Mouse (Mus musculus) intestine, embryonic 14.5 days (tissue): ENCODE measurements at regions not wholly inside any gene's neighbourhood (a gene's known extent, or its start where the extent isn't known, plus 50 kb on each side); places are given as distances from the start of the nearest gene placed in this dataset.
A peak's percentile ranks its signal among the peaks of the same experiment; 100 is the strongest.

Experiments used
- ATAC-seq: fragments of 200-750 bp; cut with Nextera tagmentation; replicated peaks from 2 replicates; pipeline ENCODE4 v1.8.0; 2017; ENCODE audit warnings: low read depth, moderate number of reproducible peaks, moderate TSS enrichment, moderate library complexity; ENCODE audit not compliant: low FRiP score, low TSS enrichment
- DNase-seq: peaks from one replicate; pipeline ENCODE4 v3.0.0-alpha.2; 2018; ENCODE audit warnings: low spot score
- H3K27ac ChIP-seq: fragments of 300-500 bp; sonication (generic); 2 replicates; pipeline ENCODE4 v1.5.1; 2014; ENCODE audit warnings: low read depth, mild to moderate bottlenecking, control low read depth
- H3K27me3 ChIP-seq: fragments of 300-500 bp; sonication (generic); replicated peaks from 2 replicates; pipeline ENCODE4 v1.6.1; 2014; ENCODE audit warnings: low read length, control low read depth; ENCODE audit not compliant: control insufficient read depth, insufficient read depth
- H3K36me3 ChIP-seq: fragments of 300-500 bp; sonication (generic); 2 replicates; pipeline ENCODE4 v1.6.1; 2014; ENCODE audit warnings: low read length, control low read depth; ENCODE audit not compliant: control insufficient read depth, insufficient read depth
- H3K4me1 ChIP-seq: fragments of 300-500 bp; sonication (generic); replicated peaks from 2 replicates; pipeline ENCODE4 v1.6.1; 2014; ENCODE audit warnings: low read length, control low read depth, mixed read lengths; ENCODE audit not compliant: control insufficient read depth, insufficient read depth
- H3K4me2 ChIP-seq: fragments of 300-500 bp; sonication (generic); 2 replicates; pipeline ENCODE4 v1.6.1; 2014; ENCODE audit warnings: low read length
- H3K4me3 ChIP-seq: fragments of 300-500 bp; sonication (generic); 2 replicates; pipeline ENCODE4 v1.5.1; 2014; ENCODE audit warnings: low read depth, low read length, control low read depth, mixed read lengths
- H3K9ac ChIP-seq: fragments of 300-500 bp; sonication (generic); 2 replicates; pipeline ENCODE4 v1.6.1; 2014; ENCODE audit warnings: mild to moderate bottlenecking, low read length
- H3K9me3 ChIP-seq: fragments of 300-500 bp; sonication (generic); 2 replicates; pipeline ENCODE4 v1.6.1; 2016; ENCODE audit warnings: low read length, control low read depth; ENCODE audit not compliant: control insufficient read depth
- WGBS: fragments of 180-500 bp; shearing (Covaris S2); extraction: QIAGEN DNeasy Blood & Tissue Kit; methylation state at CpG from one replicate; pipeline ENCODE4 v1.1.7; 2014; 5-methylcytosine and 5-hydroxymethylcytosine counted together

DNA sequence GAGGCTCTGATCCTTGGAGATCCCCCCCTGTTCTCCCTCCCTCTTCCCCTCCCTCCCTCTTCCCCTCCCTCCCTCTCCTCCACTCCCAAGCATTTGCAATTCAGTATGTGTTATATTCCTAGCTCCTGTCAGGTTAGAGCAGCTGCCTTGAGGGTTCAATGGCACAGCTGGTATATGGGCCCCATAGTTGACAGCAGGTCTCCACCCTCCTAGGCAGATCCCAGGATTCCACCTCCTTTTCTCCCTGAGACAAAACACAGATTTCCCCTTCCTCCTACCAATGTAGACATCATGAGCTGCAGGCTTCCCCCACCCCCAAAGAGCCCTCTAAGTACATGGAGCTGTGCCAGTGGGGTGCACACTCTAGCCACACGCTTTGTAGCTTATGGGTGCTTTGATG, 137.8 kb downstream of the Unc5cl start:
- Histone ChIP-seq H3K9me3 (no peaks in the 10 kb centered on the region), H3K4me3 (no peak overlapping the region), H3K27ac (no peak overlapping the region), H3K4me2 (no peak overlapping the region), H3K27me3 (no peaks in the 10 kb centered on the region), H3K4me1 (no peaks in the 10 kb centered on the region), H3K9ac (no peak overlapping the region), H3K36me3 (no peaks in the 10 kb centered on the region)
- DNase-seq (no peak), ATAC-seq (no peak)
- WGBS: 82% methylated on average over 1 of the region's 1 CpGs

DNA sequence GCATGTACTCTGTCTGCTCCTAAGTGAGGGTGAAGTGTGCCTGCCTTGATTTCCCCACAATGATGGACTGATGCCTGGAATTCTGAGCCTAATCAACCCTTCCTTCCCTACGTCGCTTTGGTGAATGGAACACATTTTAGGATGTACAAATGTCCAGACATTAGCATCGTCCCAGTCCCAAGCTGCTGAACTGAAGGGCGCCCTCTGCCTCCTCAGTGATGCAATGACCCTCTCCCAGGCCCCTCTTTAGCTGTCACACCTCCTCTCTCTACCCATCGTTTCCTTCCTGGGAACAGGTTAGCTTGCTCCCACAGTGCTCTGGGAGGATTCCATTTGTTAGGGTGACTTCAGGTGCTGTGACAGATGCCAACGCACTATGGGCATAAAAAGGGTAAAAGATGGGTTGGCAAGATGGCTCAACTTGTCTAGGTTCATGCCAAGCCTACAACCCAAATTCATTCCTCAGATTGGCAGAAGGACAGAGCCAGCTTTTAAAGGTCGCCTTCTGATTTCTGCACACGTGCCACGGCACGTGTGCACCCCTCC, 140.8 kb downstream of the Unc5cl start:
- H3K4me1 ChIP-seq: no peaks in the 10 kb centered on the region
- H3K36me3 ChIP-seq: no peaks in the 10 kb centered on the region
- DNase-seq (no peak), ATAC-seq (no peak)
- H3K4me3 ChIP-seq: no peak overlapping the region
- no peaks in the 10 kb centered on the region for H3K27me3 ChIP-seq
- H3K9ac ChIP-seq: no peak overlapping the region
- H3K27ac ChIP-seq: no peak overlapping the region
- H3K4me2 ChIP-seq: no peak overlapping the region
- no peaks in the 10 kb centered on the region for H3K9me3 ChIP-seq
- WGBS: 81% methylated on average over 10 of the region's 10 CpGs

DNA sequence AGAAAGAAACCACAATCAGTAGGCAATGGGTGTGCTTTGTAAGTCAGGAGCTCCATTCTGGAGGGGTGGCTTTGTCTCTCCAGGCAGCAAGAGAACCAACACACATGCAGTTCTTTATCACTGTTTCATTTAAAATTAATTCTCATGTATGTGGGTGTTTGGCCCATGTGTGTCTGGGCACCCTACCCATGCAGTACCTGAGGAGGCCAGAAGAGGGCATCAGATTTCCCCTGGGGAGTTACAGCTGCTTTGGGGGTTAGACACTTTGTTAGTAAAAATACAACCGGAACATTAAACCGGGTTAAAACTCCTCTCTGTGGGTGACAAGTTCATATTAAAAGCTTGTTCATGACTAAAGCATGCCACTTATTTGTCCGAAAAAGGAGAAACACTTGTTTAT, 141.7 kb downstream of the Unc5cl start:
- Histone ChIP-seq H3K4me3 (no peak overlapping the region), H3K9ac (no peak overlapping the region), H3K27me3 (no peaks in the 10 kb centered on the region), H3K4me1 (no peaks in the 10 kb centered on the region), H3K9me3 (no peaks in the 10 kb centered on the region), H3K36me3 (no peaks in the 10 kb centered on the region), H3K27ac (no peak overlapping the region), H3K4me2 (no peak overlapping the region)
- DNase-seq (no peak), ATAC-seq (no peak)
- WGBS: 78% methylated on average over 3 of the region's 3 CpGs

DNA sequence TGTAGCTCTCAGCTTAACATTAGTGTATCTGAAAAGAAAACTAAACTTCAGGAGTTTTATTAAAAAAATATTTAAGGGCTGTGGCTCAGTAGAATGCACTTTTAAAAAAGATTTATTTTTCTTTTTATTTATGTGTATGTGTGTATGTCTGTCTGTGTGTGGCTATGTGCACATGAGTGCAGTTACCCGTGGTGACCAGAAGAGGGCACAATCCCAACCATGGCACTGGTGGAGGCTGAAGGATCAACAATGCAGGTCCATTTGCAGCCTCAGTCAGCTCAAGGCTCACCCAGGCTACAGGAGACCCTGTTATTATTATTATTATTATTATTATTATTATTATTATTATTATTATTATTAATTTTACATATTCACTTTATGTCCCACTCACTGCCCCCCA, 142.6 kb downstream of the Unc5cl start:
- WGBS: 90% methylated on average over 1 of the region's 1 CpGs
- H3K36me3 ChIP-seq: no peaks in the 10 kb centered on the region
- H3K4me2 ChIP-seq: no peak overlapping the region
- H3K4me3 ChIP-seq: no peak overlapping the region
- H3K9ac ChIP-seq: no peak overlapping the region
- no peaks in the 10 kb centered on the region for H3K9me3 ChIP-seq
- no peak for ATAC-seq
- no peak for DNase-seq
- H3K27ac ChIP-seq: no peak overlapping the region
- no peaks in the 10 kb centered on the region for H3K27me3 ChIP-seq
- H3K4me1 ChIP-seq: no peaks in the 10 kb centered on the region

DNA sequence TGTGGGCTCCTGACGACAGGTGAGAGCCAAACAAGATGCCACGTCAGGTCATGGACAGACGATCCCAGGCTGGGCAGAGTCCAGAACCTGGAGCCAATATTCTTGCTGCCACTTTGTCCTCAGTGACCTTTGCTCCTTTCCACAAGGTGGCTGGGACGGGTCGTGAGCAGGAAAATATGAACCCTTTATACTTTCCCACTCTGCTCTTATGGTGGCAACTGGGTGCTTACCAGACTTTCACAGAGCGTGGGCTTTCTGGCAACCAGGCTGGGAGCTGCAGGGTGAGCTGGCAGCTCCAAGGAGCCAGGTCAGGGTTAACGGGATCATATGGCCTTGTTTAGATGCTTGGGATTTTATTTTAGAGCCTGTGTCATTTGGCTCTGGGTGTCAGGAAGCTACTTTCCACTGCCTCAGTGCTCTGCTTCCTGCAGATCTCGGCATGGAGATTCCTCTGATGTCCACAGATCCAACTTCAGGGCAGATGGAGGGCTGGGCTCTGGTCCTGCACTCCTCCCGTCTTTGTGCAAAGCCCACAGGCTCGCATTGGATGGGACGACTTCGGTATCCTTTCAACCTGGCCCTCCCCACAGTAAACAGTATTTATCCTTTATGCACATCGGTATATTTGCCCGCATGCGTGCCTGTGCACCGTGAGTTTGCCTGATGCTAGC, 143.9 kb downstream of the Unc5cl start:
- 75% methylated on average over 16 of the region's 16 CpGs for WGBS
- ATAC-seq (no peak), DNase-seq (no peak)
- 0 out of 2 replicates have a peak, but pooled peaks cover 2% of the 10 kb centered on the region for H3K4me1 ChIP-seq
- H3K9ac ChIP-seq: no peak overlapping the region
- H3K4me2 ChIP-seq: no peak overlapping the region
- H3K27ac ChIP-seq: no peak overlapping the region
- H3K4me3 ChIP-seq: no peak overlapping the region
- H3K36me3 ChIP-seq: no peaks in the 10 kb centered on the region
- no peaks in the 10 kb centered on the region for H3K27me3 ChIP-seq
- no peaks in the 10 kb centered on the region for H3K9me3 ChIP-seq

DNA sequence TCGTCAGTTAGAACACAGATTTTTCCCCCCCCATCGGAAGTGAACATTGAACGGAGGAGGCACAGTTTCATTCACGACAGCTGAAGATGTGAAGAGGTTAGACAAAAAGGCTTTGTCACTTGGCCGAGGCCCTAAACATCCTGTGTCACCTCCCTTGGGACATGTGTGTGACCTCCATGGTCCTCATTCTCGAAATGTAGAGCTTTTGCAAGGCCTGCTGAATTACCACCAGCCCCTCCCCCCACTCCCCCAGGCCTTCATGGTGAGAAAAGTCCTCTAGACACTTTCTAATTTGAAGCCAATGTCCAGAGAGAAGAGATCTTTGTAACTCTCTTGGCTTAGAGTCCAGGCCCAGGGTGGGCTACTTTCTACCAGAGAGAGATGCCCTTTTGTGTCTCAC, 145.5 kb downstream of the Unc5cl start:
- Histone ChIP-seq H3K36me3 (no peaks in the 10 kb centered on the region), H3K4me3 (no peak overlapping the region), H3K4me1 (0 out of 2 replicates have a peak, but pooled peaks cover 2% of the 10 kb centered on the region), H3K9ac (no peak overlapping the region), H3K27me3 (no peaks in the 10 kb centered on the region), H3K27ac (no peak overlapping the region), H3K4me2 (no peak overlapping the region), H3K9me3 (no peaks in the 10 kb centered on the region)
- DNase-seq (no peak), ATAC-seq (no peak)
- WGBS: 74% methylated on average over 6 of the region's 6 CpGs

DNA sequence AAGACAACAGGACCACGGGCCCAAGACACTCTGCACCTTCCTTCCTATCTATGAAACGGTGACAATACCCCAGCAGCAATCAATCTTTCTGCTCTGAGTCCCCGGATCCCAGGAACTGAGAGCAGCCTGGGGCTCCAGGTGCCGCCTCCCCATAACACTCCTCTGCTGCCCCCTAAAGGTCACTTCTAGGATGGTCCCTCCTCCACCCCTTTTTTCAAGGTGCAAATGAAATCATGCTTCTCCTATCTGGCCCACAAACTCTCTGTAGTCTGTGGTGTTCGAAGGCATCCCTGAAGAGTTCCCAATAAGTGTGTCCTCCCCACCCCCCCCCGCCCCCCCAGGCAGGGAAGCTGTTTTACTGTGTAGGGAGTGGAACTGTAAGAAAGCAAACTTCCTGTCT, 147.9 kb downstream of the Unc5cl start:
- 6% methylated on average over 6 of the region's 6 CpGs for WGBS
- DNase-seq (peak; percentile 87), ATAC-seq (peak; percentile 56)
- Histone ChIP-seq H3K27me3 (no peaks in the 10 kb centered on the region), H3K36me3 (no peaks in the 10 kb centered on the region), H3K27ac (no peak overlapping the region), H3K9ac (no peak overlapping the region), H3K4me2 (no peak overlapping the region), H3K4me1 (0 out of 2 replicates have a peak, but pooled peaks cover 2% of the 10 kb centered on the region), H3K9me3 (no peaks in the 10 kb centered on the region), H3K4me3 (no peak overlapping the region)

DNA sequence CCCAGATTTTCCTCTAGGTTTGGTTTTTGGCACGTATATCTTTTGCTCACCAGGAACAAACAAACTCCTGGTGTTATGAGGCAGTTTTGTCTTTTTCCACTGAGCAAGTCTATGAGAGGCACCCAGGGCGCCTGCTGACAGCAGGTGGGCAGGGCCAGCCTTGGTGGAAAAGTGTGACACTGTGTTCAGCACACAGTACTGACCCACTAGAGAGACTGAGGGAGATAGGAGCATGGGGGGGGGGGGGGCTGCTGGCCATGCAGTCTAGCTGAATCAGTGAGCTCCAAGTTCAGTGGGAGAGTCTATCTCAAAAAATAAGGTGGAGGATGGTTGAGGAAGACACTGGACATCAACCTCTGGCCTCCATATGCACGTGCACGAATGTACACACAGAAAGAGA, 152.1 kb downstream of the Unc5cl start:
- 93% methylated on average over 4 of the region's 4 CpGs for WGBS
- ATAC-seq (no peak), DNase-seq (no peak)
- no peak overlapping the region for H3K27ac ChIP-seq
- no peak overlapping the region for H3K4me2 ChIP-seq
- H3K4me1 ChIP-seq: 0 out of 2 replicates have a peak, but pooled peaks cover 2% of the 10 kb centered on the region
- no peaks in the 10 kb centered on the region for H3K36me3 ChIP-seq
- H3K27me3 ChIP-seq: no peaks in the 10 kb centered on the region
- no peak overlapping the region for H3K4me3 ChIP-seq
- H3K9ac ChIP-seq: no peak overlapping the region
- H3K9me3 ChIP-seq: no peaks in the 10 kb centered on the region

DNA sequence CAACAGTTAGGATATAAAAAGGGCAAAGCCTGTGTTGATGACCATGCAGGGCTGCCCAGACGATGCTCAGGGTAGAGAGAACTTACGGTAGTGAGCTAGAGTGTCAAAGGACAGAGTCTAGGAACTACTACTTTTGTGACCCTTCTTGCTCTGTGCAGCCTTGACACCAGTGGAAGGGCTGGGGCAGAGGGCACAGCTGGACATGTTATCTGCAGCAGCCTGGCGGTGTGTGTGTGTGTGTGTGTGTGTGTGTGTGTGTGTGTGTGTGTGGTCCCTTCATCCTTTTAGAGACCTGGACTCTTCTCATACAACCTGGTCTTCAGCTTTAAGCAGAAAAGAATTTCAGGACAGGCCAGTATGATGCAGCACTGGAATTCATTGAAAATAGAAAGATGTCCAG, 153.6 kb downstream of the Unc5cl start:
- Histone ChIP-seq H3K27ac (no peak overlapping the region), H3K9me3 (no peaks in the 10 kb centered on the region), H3K36me3 (no peaks in the 10 kb centered on the region), H3K4me3 (no peak overlapping the region), H3K4me2 (no peak overlapping the region), H3K4me1 (0 out of 2 replicates have a peak, but pooled peaks cover 2% of the 10 kb centered on the region), H3K9ac (no peak overlapping the region), H3K27me3 (no peaks in the 10 kb centered on the region)
- WGBS: 93% methylated on average over 3 of the region's 3 CpGs
- DNase-seq (no peak), ATAC-seq (no peak)
